Mouse (Mus musculus): Measurements from ENCODE around the gene Spocd1. TPM values are rescaled to one million over a fixed set of nuclear protein-coding genes. Genes with fewer than 3 reads are reported as not detected.
"Not testable (repeated sequence)": the region's sequence is repeated elsewhere in the genome, so short reads cannot be mapped to it uniquely, and the experiment has no call there.

The Spocd1 gene
- total RNA-seq (2021) = under 1 TPM; 0.49 to 0.59 TPM
- long read RNA-seq, experiment 1, partial matches to known transcripts = 0 of 1 reads
- long read RNA-seq, experiment 1, other reads (novel, unspliced or antisense) = 1 of 1 reads
- long read RNA-seq, experiment 2, partial matches to known transcripts = 0 of 1 reads
- long read RNA-seq, experiment 2, other reads (novel, unspliced or antisense) = 1 of 1 reads

GRCm38 (mm10) chr4:129928949-129929348 is at the start of gene Spocd1:
Gene Spocd1, plus strand, starts transcription at chr4:129929249.
- no peak for DNase-seq (ENCODE audit: low spot score in 2 of 2)

DNA sequence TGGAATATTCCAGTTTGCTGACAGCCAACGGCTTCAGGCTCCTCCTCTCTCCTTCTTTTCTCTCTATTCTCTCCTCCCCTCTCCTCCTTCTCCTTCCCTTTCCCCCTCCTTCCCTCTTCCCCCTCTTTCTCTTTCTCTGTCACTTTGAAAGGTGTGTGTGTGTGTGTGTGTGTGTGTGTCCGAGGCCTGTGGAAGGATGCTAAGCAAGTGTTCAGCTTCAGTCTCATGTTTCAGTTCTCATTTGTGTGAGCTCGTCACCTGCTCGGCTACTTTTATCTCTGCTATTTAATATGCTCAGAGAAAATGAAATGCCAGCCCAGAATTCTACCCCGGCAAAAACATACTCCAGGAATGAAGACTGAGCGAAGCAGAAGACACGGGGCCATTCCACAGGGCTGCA is 48.4 kb upstream of the Spocd1 start:
- DNase-seq (ENCODE audit: low spot score in 2 of 2) = peak in 1 of 2 experiments; percentile 0

DNA sequence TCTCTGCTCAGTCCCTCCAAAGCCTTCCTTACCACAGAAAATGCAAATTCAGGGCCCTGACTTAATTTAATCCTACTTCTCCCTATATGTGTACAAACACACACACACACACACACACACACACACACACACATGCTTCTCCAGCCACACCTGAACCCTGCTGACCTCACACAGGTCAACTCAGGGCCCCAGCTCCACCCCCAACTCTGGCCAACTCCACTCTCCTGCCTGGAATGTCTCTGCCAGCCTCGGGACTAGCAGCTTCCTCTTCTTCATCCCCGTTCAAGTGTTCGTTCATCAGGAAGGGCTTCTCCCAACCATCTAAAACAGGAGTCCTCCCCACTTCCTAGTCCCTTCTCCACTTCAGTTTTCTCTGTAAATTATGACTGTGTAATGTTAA is 47.4 kb upstream of the Spocd1 start:
- DNase-seq (ENCODE audit: low spot score in 2 of 2) = peak in 1 of 2 experiments; percentile 1

DNA sequence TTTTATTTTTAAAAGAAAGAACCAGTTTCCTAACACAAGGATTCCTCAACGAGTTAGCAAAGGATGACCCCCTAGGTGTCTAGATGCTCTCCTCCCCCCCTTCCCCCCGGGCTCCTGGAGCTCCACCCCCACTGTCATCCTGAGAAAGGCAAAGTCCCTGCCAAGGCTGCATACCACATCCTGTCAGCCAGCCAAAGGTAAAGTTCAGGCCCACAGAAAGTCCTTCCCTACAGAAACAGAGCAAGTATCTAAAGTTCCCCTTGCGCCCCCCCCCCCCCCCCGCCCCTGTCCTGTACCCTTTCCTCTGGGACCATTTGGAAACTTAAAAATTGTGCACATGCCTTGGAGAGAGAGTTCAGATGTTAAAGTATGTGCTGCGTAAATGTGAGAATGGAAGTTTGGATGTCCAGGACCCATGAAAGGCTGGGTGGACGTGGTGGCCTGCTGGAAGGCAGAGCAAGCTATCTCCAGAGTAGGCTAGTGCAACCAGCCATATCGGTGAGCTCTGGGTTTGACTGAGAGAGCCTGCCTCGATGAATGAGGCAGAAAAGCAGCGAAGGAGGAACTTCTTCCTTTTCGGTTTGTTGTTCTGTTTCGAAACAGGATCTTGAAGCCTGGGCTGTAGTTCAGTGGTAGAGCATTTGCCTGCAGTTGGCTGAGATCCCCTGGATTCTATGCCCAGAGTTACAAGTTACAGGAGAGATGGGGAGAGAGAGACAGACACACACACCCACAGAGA is 46.3 kb upstream of the Spocd1 start:
- DNase-seq (ENCODE audit: low spot score in 2 of 2) = peak; percentile 31 to 36

DNA sequence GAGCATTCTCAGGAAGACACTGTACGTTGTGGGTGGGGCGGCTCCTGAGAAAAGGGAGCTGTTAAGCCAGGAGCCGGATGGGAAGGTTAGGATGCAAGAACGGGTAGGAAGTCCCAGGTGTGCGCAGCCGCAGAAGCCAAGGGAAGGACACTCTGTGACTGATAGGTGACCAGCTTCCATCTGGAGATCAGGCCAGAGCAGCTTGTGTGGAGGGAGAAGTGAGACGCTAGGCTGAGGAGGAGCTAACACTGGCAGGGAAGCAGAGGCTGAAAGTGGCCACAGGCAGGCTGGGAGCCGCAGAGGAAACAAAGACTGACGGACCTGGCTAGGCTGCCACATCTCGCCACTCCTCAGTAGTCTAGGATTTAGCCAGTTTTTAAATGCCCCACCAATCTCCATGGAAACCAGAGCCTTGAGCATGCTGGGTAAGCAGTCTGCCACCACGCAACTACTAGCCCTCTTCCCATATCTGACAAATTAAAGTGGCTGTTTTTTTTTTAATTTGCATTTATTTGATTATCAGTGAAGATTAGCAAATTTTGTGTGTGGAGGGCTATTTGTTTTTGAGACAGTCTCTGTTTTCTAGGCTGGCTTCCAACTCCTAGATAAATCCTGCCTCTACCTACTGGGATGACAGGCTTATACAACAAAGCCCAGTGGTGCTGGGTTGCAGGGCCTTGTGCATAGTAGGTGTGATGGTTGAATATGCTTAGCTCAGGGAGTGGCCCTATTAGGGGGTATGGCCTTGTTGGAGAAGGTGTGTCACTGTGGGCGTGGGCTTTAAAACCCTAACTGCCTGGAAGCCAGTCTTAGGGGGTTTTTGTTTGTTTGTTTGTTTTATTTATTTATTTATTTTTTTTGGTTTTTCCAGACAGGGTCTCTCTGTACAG is 44.8 kb upstream of the Spocd1 start:
- DNase-seq (ENCODE audit: low spot score in 2 of 2) = peak; percentile 31 to 40

GRCm38 (mm10) chr4:129889661-129890060 is 39.4 kb upstream of the Spocd1 start:
- no peak for DNase-seq (ENCODE audit: low spot score in 2 of 2)

DNA sequence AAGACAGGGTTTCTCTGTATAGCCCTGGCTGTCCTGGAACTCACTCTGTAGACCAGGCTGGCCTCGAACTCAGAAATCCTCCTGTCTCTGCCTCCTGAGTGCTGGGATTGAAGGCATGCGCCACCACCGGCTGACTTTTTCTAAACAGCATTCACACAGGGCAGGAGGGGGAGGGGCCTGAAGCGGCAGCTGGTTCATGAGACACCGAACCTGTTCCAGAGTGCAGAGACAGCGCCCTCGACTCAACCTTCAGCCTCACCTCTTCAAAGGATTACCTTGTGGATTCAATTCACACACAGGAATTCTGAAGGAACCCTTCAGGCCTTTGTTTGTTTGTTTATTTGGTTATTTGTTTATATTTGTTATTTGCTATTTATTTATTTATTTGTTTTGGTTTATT is 39.0 kb upstream of the Spocd1 start:
- no peak for DNase-seq (ENCODE audit: low spot score in 2 of 2)

- DNase-seq (ENCODE audit: low spot score in 2 of 2) = no peak
These were observed 34.2 kb upstream of the Spocd1 start for GRCm38 (mm10) chr4:129894861-129895260.

- not testable (repeated sequence) for DNase-seq (ENCODE audit: low spot score in 2 of 2)
These were observed 30.2 kb upstream of the Spocd1 start for GRCm38 (mm10) chr4:129898815-129899214.

GRCm38 (mm10) chr4:129902394-129902793 is 26.7 kb upstream of the Spocd1 start:
- no peak for DNase-seq (ENCODE audit: low spot score in 2 of 2)

GRCm38 (mm10) chr4:129903577-129903976 is 25.5 kb upstream of the Spocd1 start:
- no peak for DNase-seq (ENCODE audit: low spot score in 2 of 2)

DNA sequence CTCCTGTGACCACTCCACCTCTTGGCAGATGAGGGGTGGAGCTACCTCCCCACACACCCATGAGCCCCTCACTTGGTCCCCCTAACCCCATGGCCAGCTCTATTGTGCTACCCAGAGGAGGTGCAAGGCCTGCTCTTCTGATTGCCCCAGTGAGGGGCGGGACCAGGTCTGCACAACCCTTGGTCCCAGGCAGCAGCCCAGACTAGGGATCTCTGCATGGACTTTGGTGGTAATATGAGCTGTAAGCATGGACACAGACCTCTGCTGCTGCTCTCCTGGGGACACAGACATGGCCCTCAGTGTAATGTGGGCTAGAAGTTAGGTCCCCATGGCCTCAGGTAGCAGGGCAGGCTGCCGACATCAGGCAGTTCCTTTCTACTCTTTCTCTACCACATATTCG is 24.0 kb upstream of the Spocd1 start:
- DNase-seq (ENCODE audit: low spot score in 2 of 2) = no peak

- DNase-seq (ENCODE audit: low spot score in 2 of 2) = no peak
These were observed 23.0 kb upstream of the Spocd1 start for GRCm38 (mm10) chr4:129906016-129906415.

DNA sequence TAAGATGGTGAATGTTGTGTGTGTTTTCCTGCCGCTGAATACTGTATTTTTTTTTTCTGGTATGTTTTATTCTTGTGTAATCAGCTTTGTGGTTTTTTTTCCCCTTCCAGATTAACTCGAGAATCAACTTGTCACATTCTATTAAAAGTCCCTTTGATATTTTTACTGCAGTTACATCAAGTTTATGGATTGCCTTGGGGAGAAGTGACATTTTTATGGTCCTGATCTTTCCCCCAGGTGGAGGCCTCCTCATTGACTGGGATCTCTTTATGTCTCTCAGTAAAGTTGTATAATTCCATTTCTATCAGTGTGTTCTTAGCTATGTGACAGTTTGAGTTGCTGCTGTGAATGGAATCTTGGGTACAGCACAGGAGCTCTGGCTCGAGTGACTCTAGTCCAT is 20.2 kb upstream of the Spocd1 start:
- DNase-seq (ENCODE audit: low spot score in 2 of 2) = no peak

DNA sequence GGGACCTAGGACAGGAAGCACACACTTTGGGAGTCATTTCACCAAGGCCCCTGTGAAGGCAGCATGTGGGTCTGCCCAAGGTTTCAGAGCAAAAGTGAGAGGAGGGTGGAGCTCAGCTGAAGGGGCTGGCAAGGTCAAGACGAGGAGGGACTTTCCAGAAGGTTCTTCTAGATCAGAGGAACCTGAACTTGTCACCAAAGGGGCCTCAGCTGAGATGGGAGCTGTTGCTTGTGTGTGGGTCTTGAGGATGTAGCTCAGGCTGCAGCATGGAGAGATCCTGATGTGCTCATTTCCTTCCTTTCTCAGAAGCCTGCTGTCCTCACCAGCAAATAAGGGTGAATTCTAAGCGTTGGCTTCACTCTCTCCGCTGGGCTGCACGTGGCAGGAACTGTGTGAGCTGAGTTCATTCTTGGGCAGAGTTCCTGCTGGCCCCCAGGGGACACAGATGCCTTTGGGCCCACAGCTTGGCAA is 19.8 kb upstream of the Spocd1 start:
- DNase-seq (ENCODE audit: low spot score in 2 of 2) = no peak

DNA sequence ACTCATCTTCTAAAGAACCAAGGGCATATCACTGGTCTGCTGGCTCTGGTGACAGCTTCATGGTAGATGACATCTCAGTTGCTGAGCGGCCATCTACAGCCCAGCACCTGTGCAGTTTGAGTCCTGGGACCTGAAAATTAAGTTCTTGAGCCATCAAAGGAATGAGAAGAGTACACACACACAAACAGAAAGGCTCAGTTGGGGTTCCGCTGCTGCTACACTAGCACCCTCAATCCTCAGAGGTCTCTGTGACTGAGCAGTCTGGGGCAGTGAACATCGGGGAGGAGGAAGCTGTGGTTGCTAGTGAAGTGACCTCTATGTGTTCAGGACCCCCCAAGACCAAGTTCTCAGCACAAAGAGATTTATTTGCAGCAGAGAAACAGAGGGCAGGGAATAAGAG is 16.1 kb upstream of the Spocd1 start:
- DNase-seq (ENCODE audit: low spot score in 2 of 2) = no peak

DNA sequence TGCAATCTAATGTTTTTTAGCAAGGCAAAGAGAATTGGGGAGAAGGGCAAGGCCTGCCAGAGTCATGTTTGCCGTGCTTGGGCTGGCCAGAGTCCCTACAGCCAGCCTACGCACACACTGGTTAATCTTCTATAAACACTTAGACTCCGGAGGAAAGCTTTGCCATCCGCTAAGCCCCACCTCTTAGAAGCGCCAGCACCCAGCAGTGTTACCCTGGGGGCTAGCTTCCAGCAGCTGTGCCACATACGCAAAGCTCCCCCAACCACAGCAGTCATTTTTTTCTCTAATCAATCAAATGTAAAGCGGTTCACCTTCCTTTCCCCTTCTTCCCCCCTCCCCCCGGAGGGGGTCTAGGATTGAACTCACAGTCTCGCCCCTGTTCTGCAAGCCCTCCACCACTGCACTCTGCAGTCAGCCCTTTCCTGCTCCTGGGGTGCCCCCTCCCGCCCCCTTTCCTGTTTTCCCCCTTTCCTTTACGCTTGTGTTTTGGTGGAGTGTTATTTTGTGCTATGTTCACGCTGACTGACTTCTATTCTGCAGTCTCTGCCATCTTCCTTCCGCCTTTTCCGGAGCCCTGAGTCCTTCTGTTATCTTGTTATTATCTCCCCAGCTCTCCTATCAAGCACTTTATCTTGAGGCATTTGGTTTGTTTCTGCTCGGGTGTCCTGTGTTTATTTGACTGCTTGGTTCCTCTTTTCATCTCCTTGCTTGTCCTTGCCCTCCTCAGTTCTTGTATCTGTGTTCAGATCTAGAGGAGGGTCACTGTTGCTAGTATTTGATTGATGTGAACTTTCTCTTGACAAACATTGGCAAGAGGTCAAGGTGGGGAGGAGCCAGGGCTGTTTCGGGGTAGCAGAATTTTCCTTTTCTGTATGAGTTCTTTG is 15.0 kb upstream of the Spocd1 start:
- DNase-seq (ENCODE audit: low spot score in 2 of 2) = no peak

GRCm38 (mm10) chr4:129914686-129915085 is 14.4 kb upstream of the Spocd1 start:
- DNase-seq (ENCODE audit: low spot score in 2 of 2) = no peak

DNA sequence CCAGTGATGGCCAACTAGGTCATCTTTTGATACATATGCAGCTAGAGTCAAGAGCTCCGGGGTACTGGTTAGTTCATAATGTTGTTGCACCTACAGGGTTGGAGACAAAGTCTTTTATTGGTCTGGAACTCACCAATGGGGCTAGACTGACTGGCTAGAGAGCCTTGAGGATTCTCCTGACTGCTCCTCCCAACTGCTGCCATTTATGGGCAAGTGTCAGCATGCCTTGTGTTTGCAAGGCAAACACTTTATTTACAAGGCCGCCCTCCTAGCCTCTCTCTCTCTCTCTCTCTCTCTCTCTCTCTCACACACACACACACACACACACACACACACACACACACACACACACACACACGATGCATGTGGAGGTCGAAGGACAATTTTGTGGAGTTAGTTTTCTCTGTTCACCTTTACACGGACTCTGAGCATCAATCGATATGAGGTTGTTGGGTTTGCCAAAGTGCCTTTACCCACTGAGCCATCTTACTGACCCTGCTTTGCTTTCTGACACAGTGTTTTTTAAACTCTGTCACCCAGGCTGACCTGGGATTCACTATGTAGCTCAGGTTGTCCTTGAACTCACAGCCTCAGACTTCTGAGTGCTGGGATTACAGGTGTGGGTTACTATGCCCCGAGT is 13.6 kb upstream of the Spocd1 start:
- no peak for DNase-seq (ENCODE audit: low spot score in 2 of 2)

- DNase-seq (ENCODE audit: low spot score in 2 of 2) = no peak
These were observed 12.9 kb upstream of the Spocd1 start for GRCm38 (mm10) chr4:129916159-129916558.

Data from left cerebral cortex, adult 18-20 months (tissue).